Mouse (Mus musculus) cortical plate, adult 2 months (tissue): Measurements from ENCODE around the gene Pcbp1. TPM values are rescaled to one million over a fixed set of nuclear protein-coding genes. Genes with fewer than 3 reads are reported as not detected.

Experiments used
- H3K27ac ChIP-seq: fragments of 200-500 bp; 2 replicates; pipeline ENCODE4 v1.5.1; 2012; ENCODE audit warnings: low read length, control low read depth, inconsistent platforms; ENCODE audit not compliant: insufficient read depth
- H3K4me1 ChIP-seq: fragments of 200-500 bp; 2 replicates; pipeline ENCODE4 v1.6.1; 2011; ENCODE audit warnings: low read length; ENCODE audit not compliant: control insufficient read depth, insufficient read depth
- H3K4me3 ChIP-seq: fragments of 200-500 bp; 2 replicates; pipeline ENCODE4 v1.5.1; 2011; ENCODE audit warnings: mild to moderate bottlenecking, low read length, control low read depth; ENCODE audit not compliant: insufficient read depth
- CTCF ChIP-seq: fragments of 200-500 bp; IDR thresholded peaks from 2 replicates; pipeline ENCODE4 v1.5.1; 2011; ENCODE audit warnings: mild to moderate bottlenecking, control low read depth, low read length; ENCODE audit not compliant: insufficient read depth; ENCODE audit errors: extremely low read depth
- POLR2A ChIP-seq: fragments of 200-500 bp; IDR thresholded peaks from 2 replicates; pipeline ENCODE4 v1.6.1; 2011; ENCODE audit warnings: mild to moderate bottlenecking, low read length, control low read depth; ENCODE audit not compliant: insufficient read depth; ENCODE audit errors: extremely low read depth
- polyA plus RNA-seq: library from polyadenylated mRNA; depleted of rRNA; stranded (reverse); fragments of >200 nt; gene quantifications from 2 replicates; pipeline ENCODE4 v1.2.3, GENCODE M21; 2012

Gene Pcbp1
- polyA plus RNA-seq, 1 experiment = 165 TPM

GRCm38 (mm10) chr6:86547880-86548367 is 21.8 kb upstream of the Pcbp1 start:
- Histone ChIP-seq H3K4me3 (no peak overlapping the region), H3K27ac (no peak overlapping the region), H3K4me1 (no peaks in the 10 kb centered on the region)
- TF ChIP-seq POLR2A = no peak
- no peak for TF ChIP-seq CTCF

- H3K4me3 ChIP-seq = no peak overlapping the region
- no peak for TF ChIP-seq CTCF
- no peak for TF ChIP-seq POLR2A
- H3K27ac ChIP-seq = no peak overlapping the region
Measured at GRCm38 (mm10) chr6:86547228-86547755, 21.2 kb upstream of the Pcbp1 start.

GRCm38 (mm10) chr6:86545236-86545635 is 19.1 kb upstream of the Pcbp1 start:
- H3K4me3 ChIP-seq = no peak overlapping the region
- H3K27ac ChIP-seq = no peak overlapping the region
- no peaks in the 10 kb centered on the region for H3K4me1 ChIP-seq
- TF ChIP-seq CTCF (peak; percentile 90), POLR2A (no peak)

More at GRCm38 (mm10) chr6:86547228-86547755, 21.2 kb upstream of the Pcbp1 start:
- H3K4me1 ChIP-seq = no peaks in the 10 kb centered on the region

- no peak overlapping the region for H3K27ac ChIP-seq
- H3K4me1 ChIP-seq = no peaks in the 10 kb centered on the region
- H3K4me3 ChIP-seq = no peak overlapping the region
- TF ChIP-seq POLR2A (no peak), CTCF (no peak)
Measured at GRCm38 (mm10) chr6:86543869-86544268, 17.7 kb upstream of the Pcbp1 start.

GRCm38 (mm10) chr6:86543060-86543459 is 16.9 kb upstream of the Pcbp1 start:
- Histone ChIP-seq H3K4me3 (no peak overlapping the region), H3K27ac (no peak overlapping the region), H3K4me1 (no peaks in the 10 kb centered on the region)
- TF ChIP-seq POLR2A (no peak), CTCF (no peak)

GRCm38 (mm10) chr6:86541650-86542049 is 15.5 kb upstream of the Pcbp1 start:
- TF ChIP-seq CTCF (0 out of 2 replicates have a peak, but pooled peaks have one; percentile 5), POLR2A (no peak)
- Histone ChIP-seq H3K27ac (no peak overlapping the region), H3K4me1 (no peaks in the 10 kb centered on the region), H3K4me3 (no peak overlapping the region)

- H3K4me1 ChIP-seq = peaks cover 1% of the 10 kb centered on the region
- TF ChIP-seq POLR2A = no peak
- no peak for TF ChIP-seq CTCF
- H3K4me3 ChIP-seq = no peak overlapping the region
- no peak overlapping the region for H3K27ac ChIP-seq
Measured at GRCm38 (mm10) chr6:86528451-86528785, 2.3 kb upstream of the Pcbp1 start.

GRCm38 (mm10) chr6:86527766-86528450 is 1.8 kb upstream of the Pcbp1 start:
- Histone ChIP-seq H3K4me1 (peaks cover 1% of the 10 kb centered on the region), H3K4me3 (peak overlapping the region; percentile 95; the same call in 1 of the 2 replicates), H3K27ac (peak overlapping the region; percentile 100)
- no peak for TF ChIP-seq CTCF
- TF ChIP-seq POLR2A = no peak

- H3K4me1 ChIP-seq = peaks cover 4% of the 10 kb centered on the region
- TF ChIP-seq CTCF = no peak
- TF ChIP-seq POLR2A = 0 out of 2 replicates have a peak, but pooled peaks have one; percentile 39
- peak overlapping the region; percentile 95 for H3K4me3 ChIP-seq
- H3K27ac ChIP-seq = peak overlapping the region; percentile 100
Measured at GRCm38 (mm10) chr6:86526961-86527740, 1.0 kb upstream of the Pcbp1 start.
